Mouse (Mus musculus) midbrain, embryonic 10.5 days (tissue): ENCODE measurements at regions not wholly inside any gene's neighbourhood (a gene's known extent, or its start where the extent isn't known, plus 50 kb on each side); places are given as distances from the start of the nearest gene placed in this dataset.

Experiments used
- DNase-seq: peaks from one replicate; pipeline ENCODE4 v3.0.0-alpha.2; 2017; ENCODE audit warnings: low spot score
- H3K27ac ChIP-seq: fragments of 300-500 bp; sonication (generic); replicated peaks from 2 replicates; pipeline ENCODE4 v1.5.1; 2016; ENCODE audit warnings: mild to moderate bottlenecking
- H3K27me3 ChIP-seq: fragments of 300-500 bp; sonication (generic); 2 replicates; pipeline ENCODE4 v1.6.1; 2016; ENCODE audit warnings: low read depth, mild to moderate bottlenecking; ENCODE audit not compliant: poor library complexity, severe bottlenecking
- H3K36me3 ChIP-seq: fragments of 300-500 bp; sonication (generic); 2 replicates; pipeline ENCODE4 v1.6.1; 2016; ENCODE audit warnings: mild to moderate bottlenecking, moderate library complexity
- H3K4me1 ChIP-seq: fragments of 300-500 bp; sonication (generic); 2 replicates; pipeline ENCODE4 v1.6.1; 2016
- H3K4me3 ChIP-seq: fragments of 300-500 bp; sonication (generic); 2 replicates; pipeline ENCODE4 v1.5.1; 2016; ENCODE audit warnings: mild to moderate bottlenecking, moderate library complexity
- H3K9me3 ChIP-seq: fragments of 300-500 bp; sonication (generic); replicated peaks from 2 replicates; pipeline ENCODE4 v1.6.1; 2016; ENCODE audit warnings: mild to moderate bottlenecking
- WGBS: fragments of 180-500 bp; shearing (Covaris S2); methylation state at CpG from one replicate; pipeline ENCODE4 v1.1.7; 2016; 5-methylcytosine and 5-hydroxymethylcytosine counted together

DNA sequence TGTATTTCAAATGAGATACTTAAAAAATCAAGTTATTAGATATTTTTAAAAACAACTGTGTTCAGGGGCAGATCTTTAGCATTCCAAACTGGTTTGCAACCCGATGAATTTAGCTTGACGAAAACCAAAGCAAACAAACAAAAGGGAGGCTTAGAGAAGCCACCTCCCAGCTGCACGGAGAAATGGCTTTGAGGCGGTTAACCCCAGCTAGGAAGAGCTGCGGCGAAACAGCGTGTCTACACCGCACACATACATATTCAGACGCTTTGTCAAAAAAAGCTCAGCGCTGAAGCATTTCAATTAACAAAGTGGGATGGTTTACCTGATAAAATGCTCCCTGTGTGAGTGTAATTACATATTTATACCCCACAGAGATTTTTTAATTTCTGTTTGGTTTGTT, 123.0 kb upstream of the Ap5m1 start:
- Histone ChIP-seq H3K27ac (no peak overlapping the region; the same call in 1 of the 2 replicates), H3K9me3 (no peaks in the 10 kb centered on the region), H3K27me3 (no peaks in the 10 kb centered on the region), H3K4me1 (peaks cover 17% of the 10 kb centered on the region), H3K36me3 (no peaks in the 10 kb centered on the region), H3K4me3 (no peak overlapping the region)
- no peak for DNase-seq
- 36% methylated on average over 10 of the region's 10 CpGs for WGBS

DNA sequence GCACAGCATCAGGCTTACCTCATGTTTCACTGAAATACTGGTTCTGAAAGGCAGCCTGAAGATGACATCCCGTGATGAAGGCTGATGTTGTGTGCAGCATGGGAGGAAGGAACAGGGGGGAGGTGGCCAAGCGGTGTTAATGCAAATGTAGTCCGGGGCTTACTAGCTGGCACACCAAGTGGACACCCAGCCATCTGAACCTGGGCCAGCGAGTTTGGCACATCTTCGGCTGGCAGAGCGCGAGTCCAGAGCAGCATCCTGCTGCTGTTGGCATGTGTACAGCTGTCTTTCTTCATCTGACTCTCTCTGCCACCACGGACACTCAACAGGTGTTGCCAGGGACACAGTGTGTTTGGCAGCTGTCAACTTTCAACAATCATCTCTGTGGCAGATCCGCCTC, 135.0 kb upstream of the Ap5m1 start:
- Histone ChIP-seq H3K27ac (no peak overlapping the region), H3K4me1 (no peaks in the 10 kb centered on the region), H3K4me3 (no peak overlapping the region), H3K27me3 (no peaks in the 10 kb centered on the region), H3K9me3 (no peaks in the 10 kb centered on the region), H3K36me3 (no peaks in the 10 kb centered on the region)
- 92% methylated on average over 9 of the region's 9 CpGs for WGBS
- no peak for DNase-seq

DNA sequence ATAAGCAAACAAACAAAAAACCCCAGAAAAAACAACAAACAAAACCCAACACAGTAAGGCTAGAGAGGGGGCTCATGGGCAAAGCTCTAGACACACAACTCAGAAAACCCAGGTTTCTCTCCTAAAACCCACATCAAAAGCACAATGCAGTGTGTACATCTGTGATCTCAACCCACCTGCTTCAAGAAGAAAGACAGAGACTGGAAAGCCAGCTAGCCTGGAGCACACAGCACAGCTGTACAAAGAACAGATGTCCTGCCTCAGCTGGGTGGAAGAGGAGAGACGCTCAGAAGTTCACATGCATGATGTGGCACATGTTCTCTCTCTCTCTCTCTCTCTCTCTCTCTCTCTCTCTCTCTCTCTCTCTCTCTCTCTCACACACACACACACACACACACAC, 140.0 kb upstream of the Ap5m1 start:
- WGBS: 90% methylated on average over 1 of the region's 1 CpGs
- Histone ChIP-seq H3K4me3 (no peak overlapping the region), H3K9me3 (no peaks in the 10 kb centered on the region), H3K27me3 (no peaks in the 10 kb centered on the region), H3K4me1 (no peaks in the 10 kb centered on the region), H3K27ac (no peak overlapping the region), H3K36me3 (no peaks in the 10 kb centered on the region)
- DNase-seq: no peak

- DNase-seq: no peak
- Histone ChIP-seq H3K27ac (0 out of 2 replicates have a peak overlapping the region, but pooled peaks have one; percentile 6), H3K9me3 (no peaks in the 10 kb centered on the region), H3K4me3 (no peak overlapping the region), H3K4me1 (peaks cover 24% of the 10 kb centered on the region), H3K27me3 (no peaks in the 10 kb centered on the region), H3K36me3 (no peaks in the 10 kb centered on the region)
- 87% methylated on average over 13 of the region's 13 CpGs for WGBS
Measured at GRCm38 (mm10) chr14:48909420-48909819, 156.5 kb upstream of the Ap5m1 start.

GRCm38 (mm10) chr14:48907991-48908698, 157.8 kb upstream of the Ap5m1 start:
- no peak for DNase-seq
- Histone ChIP-seq H3K4me1 (peaks cover 24% of the 10 kb centered on the region), H3K4me3 (no peak overlapping the region), H3K36me3 (no peaks in the 10 kb centered on the region), H3K27me3 (no peaks in the 10 kb centered on the region), H3K27ac (no peak overlapping the region), H3K9me3 (no peaks in the 10 kb centered on the region)
- WGBS: 70% methylated on average over 14 of the region's 14 CpGs

- Histone ChIP-seq H3K27me3 (no peaks in the 10 kb centered on the region), H3K4me1 (peaks cover 24% of the 10 kb centered on the region), H3K4me3 (no peak overlapping the region), H3K36me3 (no peaks in the 10 kb centered on the region), H3K27ac (no peak overlapping the region), H3K9me3 (no peaks in the 10 kb centered on the region)
- WGBS: 83% methylated on average over 6 of the region's 6 CpGs
- no peak for DNase-seq
Measured at GRCm38 (mm10) chr14:48907403-48907973, 158.4 kb upstream of the Ap5m1 start.

DNA sequence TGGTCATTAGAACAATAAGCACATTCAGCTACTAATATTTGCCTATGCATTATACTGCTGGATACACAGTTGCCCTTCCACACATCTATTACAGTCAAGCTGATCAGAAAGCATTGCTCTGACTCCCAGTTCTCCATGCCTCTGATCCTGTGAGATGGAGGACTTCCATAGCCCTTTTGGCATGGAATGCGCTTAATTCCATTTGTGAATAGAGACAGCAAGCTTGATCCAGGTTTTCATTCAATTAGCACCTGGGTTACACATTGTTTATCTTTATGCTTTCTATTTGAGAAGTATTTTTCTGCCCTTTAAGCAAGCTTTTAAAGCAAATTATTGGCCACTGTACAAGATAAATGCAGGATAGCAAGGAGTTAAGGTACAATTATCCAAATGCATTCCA, 158.9 kb upstream of the Ap5m1 start:
- Histone ChIP-seq H3K36me3 (no peaks in the 10 kb centered on the region), H3K27ac (no peak overlapping the region), H3K9me3 (no peaks in the 10 kb centered on the region), H3K4me3 (no peak overlapping the region), H3K27me3 (no peaks in the 10 kb centered on the region), H3K4me1 (peaks cover 24% of the 10 kb centered on the region)
- 92% methylated on average over 1 of the region's 1 CpGs for WGBS
- no peak for DNase-seq

DNA sequence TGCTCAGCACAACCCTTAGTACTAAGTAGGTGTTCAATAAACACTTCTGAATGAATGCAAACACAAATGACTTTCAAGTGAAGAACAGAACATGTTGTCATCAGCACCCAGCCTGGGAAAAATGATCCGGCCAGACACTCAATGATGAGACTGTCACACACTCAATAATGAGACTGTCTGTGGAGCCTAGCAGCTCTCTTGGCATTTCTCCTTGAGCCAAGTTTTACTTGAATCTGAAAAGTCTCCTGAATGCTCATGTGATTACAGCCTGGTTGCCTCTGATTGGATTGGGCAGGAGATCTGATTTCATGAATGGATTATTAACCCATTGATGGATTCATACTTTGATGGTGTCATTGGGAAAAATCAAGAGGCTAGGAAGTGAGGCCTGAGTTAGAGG, 161.3 kb upstream of the Ap5m1 start:
- Histone ChIP-seq H3K4me3 (no peak overlapping the region), H3K27me3 (no peaks in the 10 kb centered on the region), H3K4me1 (peaks cover 24% of the 10 kb centered on the region), H3K9me3 (no peaks in the 10 kb centered on the region), H3K36me3 (no peaks in the 10 kb centered on the region), H3K27ac (no peak overlapping the region)
- no peak for DNase-seq
- 97% methylated on average over 1 of the region's 1 CpGs for WGBS

GRCm38 (mm10) chr14:48903526-48903925, 162.4 kb upstream of the Ap5m1 start:
- H3K4me1 ChIP-seq: peaks cover 15% of the 10 kb centered on the region
- H3K27ac ChIP-seq: no peak overlapping the region
- H3K4me3 ChIP-seq: no peak overlapping the region
- no peak for DNase-seq
- no peaks in the 10 kb centered on the region for H3K36me3 ChIP-seq
- H3K9me3 ChIP-seq: no peaks in the 10 kb centered on the region
- H3K27me3 ChIP-seq: no peaks in the 10 kb centered on the region
- WGBS: 54% methylated on average over 5 of the region's 5 CpGs

- Histone ChIP-seq H3K27ac (no peak overlapping the region), H3K9me3 (no peaks in the 10 kb centered on the region; the same call in 1 of the 2 replicates), H3K4me3 (no peak overlapping the region), H3K4me1 (peaks cover 5% of the 10 kb centered on the region), H3K27me3 (peaks cover 4% of the 10 kb centered on the region; the same call in 1 of the 2 replicates), H3K36me3 (0 out of 2 replicates have a peak, but pooled peaks cover 3% of the 10 kb centered on the region)
- no peak for DNase-seq
- 96% methylated on average over 1 of the region's 1 CpGs for WGBS
Measured at GRCm38 (mm10) chr14:48900201-48900600, 165.7 kb upstream of the Ap5m1 start.

GRCm38 (mm10) chr14:48897140-48897539, 168.8 kb upstream of the Ap5m1 start:
- Histone ChIP-seq H3K36me3 (0 out of 2 replicates have a peak, but pooled peaks cover 3% of the 10 kb centered on the region), H3K4me3 (no peak overlapping the region), H3K27me3 (peaks cover 23% of the 10 kb centered on the region), H3K9me3 (no peaks in the 10 kb centered on the region; the same call in 1 of the 2 replicates), H3K27ac (no peak overlapping the region), H3K4me1 (peaks cover 24% of the 10 kb centered on the region)
- no peak for DNase-seq
- 93% methylated on average over 5 of the region's 5 CpGs for WGBS

DNA sequence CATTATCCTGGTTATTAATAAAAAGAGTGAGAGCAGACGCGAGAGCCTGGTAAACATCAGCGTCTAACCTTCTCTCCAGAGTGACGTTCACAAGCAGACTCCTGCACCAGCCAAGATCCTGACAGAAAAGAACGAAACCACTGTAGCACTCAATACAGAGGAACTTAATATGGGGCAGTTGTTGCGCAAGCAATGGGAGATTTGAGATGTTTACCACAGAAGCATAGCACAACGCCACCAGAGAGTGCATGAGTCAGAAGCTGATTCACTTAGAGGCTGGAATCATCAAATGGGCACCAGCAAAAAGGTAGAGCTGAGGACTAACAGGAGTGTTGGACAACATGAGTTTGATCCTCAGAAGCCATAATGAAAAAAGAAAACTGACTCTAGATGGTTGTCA, 169.7 kb upstream of the Ap5m1 start:
- 94% methylated on average over 7 of the region's 7 CpGs for WGBS
- Histone ChIP-seq H3K27ac (no peak overlapping the region), H3K27me3 (peaks cover 25% of the 10 kb centered on the region)

DNA sequence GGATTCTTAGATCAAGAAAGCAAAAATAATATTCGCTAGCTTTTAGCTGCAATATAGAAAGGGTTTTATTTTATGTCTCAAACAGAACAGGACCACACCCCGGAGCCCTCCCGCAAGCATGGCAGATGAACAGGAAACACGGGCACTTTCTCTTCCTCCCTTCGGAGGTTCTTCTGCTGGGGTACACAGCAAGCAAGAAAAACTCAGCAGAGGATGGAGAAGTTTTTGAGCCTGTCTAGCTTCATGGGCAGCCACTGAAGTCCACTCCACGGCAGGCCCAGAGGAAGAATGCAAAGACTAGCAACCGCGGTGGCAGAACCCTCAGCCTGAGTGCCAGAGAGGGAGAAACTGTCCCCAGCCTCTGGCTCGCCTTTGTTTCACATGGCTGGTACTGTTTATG, 174.7 kb upstream of the Ap5m1 start:
- Histone ChIP-seq H3K27me3 (peaks cover 39% of the 10 kb centered on the region), H3K9me3 (no peaks in the 10 kb centered on the region), H3K4me3 (no peak overlapping the region), H3K4me1 (peaks cover 55% of the 10 kb centered on the region), H3K36me3 (no peaks in the 10 kb centered on the region), H3K27ac (peak overlapping the region; percentile 72)
- no peak for DNase-seq
- 70% methylated on average over 9 of the region's 9 CpGs for WGBS

More for the DNA sequence above, 169.7 kb upstream of the Ap5m1 start:
- 0 out of 2 replicates have a peak, but pooled peaks cover 3% of the 10 kb centered on the region for H3K36me3 ChIP-seq
- no peaks in the 10 kb centered on the region; the same call in 1 of the 2 replicates for H3K9me3 ChIP-seq
- H3K4me3 ChIP-seq: no peak overlapping the region
- peaks cover 33% of the 10 kb centered on the region for H3K4me1 ChIP-seq
- no peak for DNase-seq
